Mouse (Mus musculus) bone marrow, adult 2 months (tissue): ENCODE results near the gene Numbl.

ENCODE experiments used
- CTCF ChIP-seq: fragments of 200-500 bp; IDR thresholded peaks from 2 replicates; pipeline ENCODE4 v1.5.1; 2011; ENCODE audit warnings: low read length, control low read depth; ENCODE audit not compliant: control insufficient read depth, insufficient read depth
- POLR2A ChIP-seq: fragments of 200-500 bp; IDR thresholded peaks from 2 replicates; pipeline ENCODE4 v1.6.1; 2011; ENCODE audit warnings: low read depth, mild to moderate bottlenecking, control low read depth, low read length, borderline replicate concordance; ENCODE audit not compliant: control insufficient read depth

- TF ChIP-seq CTCF (peak; percentile 88), POLR2A (no peak)
Measured at GRCm38 (mm10) chr7:27302172-27302571, 43.9 kb downstream of the Numbl start.
